Mouse (Mus musculus) heart, embryonic 14.5 days (tissue): ENCODE results near the gene Foxr1. TPM values are rescaled to one million over a fixed set of nuclear protein-coding genes. Genes with fewer than 3 reads are reported as not detected.
A peak's percentile ranks its signal among the peaks of the same experiment; 100 is the strongest.
"Not testable (repeated sequence)": the region's sequence is repeated elsewhere in the genome, so short reads cannot be mapped to it uniquely, and the experiment has no call there.

Experiments used
- ATAC-seq: fragments of 200-750 bp; cut with Nextera tagmentation; 2 replicates; pipeline ENCODE4 v1.8.0; 2017; ENCODE audit warnings: low read depth, moderate TSS enrichment; ENCODE audit not compliant: insufficient number of reproducible peaks, insufficient read depth, low FRiP score
- H3K27ac ChIP-seq, 2 experiments: fragments of 200-500 bp in 1 of 2; fragments of 300-500 bp in 1 of 2; sonication (generic) in 1 of 2; replicated peaks in 1 of 2; 2 replicates each; pipeline ENCODE4 v1.5.1; 2012 to 2014; ENCODE audit warnings: low read depth in 2 of 2, low read length in 2 of 2, control low read depth in 1 of 2, mild to moderate bottlenecking in 1 of 2, mixed read lengths in 1 of 2; ENCODE audit not compliant: control insufficient read depth in 1 of 2, insufficient read depth in 1 of 2
- H3K27me3 ChIP-seq: fragments of 300-500 bp; sonication (generic); 2 replicates; pipeline ENCODE4 v1.6.1; 2014; ENCODE audit warnings: mild to moderate bottlenecking, low read length, control low read depth; ENCODE audit not compliant: control insufficient read depth, insufficient read depth
- H3K36me3 ChIP-seq: fragments of 300-500 bp; sonication (generic); 2 replicates; pipeline ENCODE4 v1.6.1; 2014; ENCODE audit warnings: mild to moderate bottlenecking, control low read depth, low read length, mixed read lengths; ENCODE audit not compliant: control insufficient read depth, insufficient read depth
- H3K4me1 ChIP-seq, 2 experiments: fragments of 200-500 bp in 1 of 2; fragments of 300-500 bp in 1 of 2; sonication (generic) in 1 of 2; 2 replicates each; pipeline ENCODE4 v1.6.1; 2012 to 2014; ENCODE audit warnings: low read length in 2 of 2, control low read depth in 1 of 2, mixed read lengths in 1 of 2; ENCODE audit not compliant: control insufficient read depth in 2 of 2, insufficient read depth in 2 of 2
- H3K4me2 ChIP-seq: fragments of 300-500 bp; sonication (generic); 2 replicates; pipeline ENCODE4 v1.6.1; 2014; ENCODE audit warnings: mild to moderate bottlenecking, low read length
- H3K4me3 ChIP-seq, 2 experiments: fragments of 200-500 bp in 1 of 2; fragments of 300-500 bp in 1 of 2; sonication (generic) in 1 of 2; 2 replicates each; pipeline ENCODE4 v1.5.1; 2012 to 2014; ENCODE audit warnings: low read length in 2 of 2, mild to moderate bottlenecking in 2 of 2, control low read depth in 1 of 2, low read depth in 1 of 2, moderate library complexity in 1 of 2; ENCODE audit not compliant: control insufficient read depth in 1 of 2, insufficient read depth in 1 of 2
- H3K9ac ChIP-seq: fragments of 300-500 bp; sonication (generic); 2 replicates; pipeline ENCODE4 v1.6.1; 2014; ENCODE audit warnings: mild to moderate bottlenecking, low read length
- H3K9me3 ChIP-seq: fragments of 300-500 bp; sonication (generic); 2 replicates; pipeline ENCODE4 v1.6.1; 2016; ENCODE audit warnings: low read length, control low read depth; ENCODE audit not compliant: control insufficient read depth
- WGBS: fragments of 180-500 bp; shearing (Covaris S2); extraction: QIAGEN DNeasy Blood & Tissue Kit; methylation state at CpG from one replicate; pipeline ENCODE4 v1.1.7; 2014; 5-methylcytosine and 5-hydroxymethylcytosine counted together
- polyA plus RNA-seq: library from polyadenylated mRNA; unstranded; fragments of >200 nt; fragmentation: Nextera tagmentation; extraction: Ambion mirVana; gene quantifications from 2 replicates; pipeline ENCODE4 v1.2.1, GENCODE M21; 2014

Gene Foxr1
- polyA plus RNA-seq, 1 experiment from 2014 or later, result not detected

DNA sequence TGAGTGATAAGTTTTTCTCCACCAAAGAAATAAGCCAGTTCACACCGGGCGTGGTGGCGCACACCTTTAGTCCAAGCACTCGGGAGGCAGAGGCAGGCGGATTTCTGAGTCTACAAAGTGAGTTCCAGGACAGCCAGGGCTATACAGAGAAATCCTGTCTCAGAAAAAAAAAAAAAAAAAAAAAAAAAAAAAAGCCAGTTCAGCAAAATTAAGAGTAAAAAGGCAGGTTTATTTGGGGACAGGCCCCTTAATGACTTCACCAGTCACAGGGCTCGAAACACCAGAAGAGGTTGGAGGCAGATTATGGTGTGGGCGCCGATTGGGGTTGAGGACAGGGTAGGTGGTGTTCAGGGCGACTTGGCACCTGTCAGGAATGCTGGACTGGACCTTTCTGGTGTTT is 21.2 kb downstream of the Foxr1 start:
- peaks cover 2 to 13% of the 10 kb centered on the region in 2 experiments for H3K4me1 ChIP-seq
- not testable (repeated sequence) for H3K9me3 ChIP-seq, ATAC-seq, H3K9ac ChIP-seq, H3K27ac ChIP-seq, H3K4me3 ChIP-seq, H3K27me3 ChIP-seq, H3K4me2 ChIP-seq
- H3K36me3 ChIP-seq, result peaks cover 13% of the 10 kb centered on the region; the same call in 1 of the 2 replicates
- WGBS, result 91% methylated on average over 9 of the region's 9 CpGs

DNA sequence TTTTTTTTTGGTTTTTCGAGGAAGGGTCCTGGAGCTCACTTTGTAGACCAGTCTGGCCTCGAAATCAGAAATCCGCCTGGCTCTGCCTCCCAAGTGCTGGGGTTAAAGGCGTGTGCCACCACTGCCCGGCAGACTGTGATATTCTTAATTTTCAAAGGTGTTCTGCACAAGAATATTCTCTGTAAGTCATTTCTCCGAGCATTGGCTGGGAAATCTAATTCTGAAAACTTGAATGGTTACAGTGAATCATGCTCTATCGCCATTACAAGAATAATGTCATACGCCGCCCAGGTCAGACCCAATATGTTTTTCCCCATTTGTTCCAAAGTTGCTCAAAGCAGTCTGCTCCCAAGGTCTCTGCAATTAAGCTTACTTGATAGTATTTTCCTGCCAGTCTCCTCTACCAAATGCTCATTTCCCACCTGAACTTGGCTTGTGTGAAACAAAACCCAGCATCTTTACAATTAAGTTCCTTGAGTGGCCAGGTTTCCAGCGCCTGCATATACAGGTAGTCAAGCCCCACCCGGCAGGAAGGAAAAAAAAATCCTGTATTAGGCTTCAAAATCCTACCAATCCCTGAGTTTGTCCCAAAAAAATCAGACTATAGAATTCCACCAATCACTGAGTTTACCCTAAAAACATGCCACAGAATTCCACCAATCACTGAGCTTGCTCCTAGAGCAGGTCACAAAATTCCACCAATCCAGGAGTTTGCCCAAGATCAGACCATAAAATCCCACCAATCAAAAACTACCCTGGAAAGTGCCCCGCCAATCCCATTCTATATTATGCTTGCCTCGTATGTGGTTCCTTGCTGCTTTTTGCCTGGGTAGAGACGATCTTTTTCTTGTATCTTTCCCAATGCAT is 22.2 kb downstream of the Foxr1 start, which contains the start of gene Ccdc84:
Ccdc84 (minus strand) TSS at position 51 of the 867 bp plus-strand sequence.
- Histone ChIP-seq H3K36me3 (peaks cover 21% of the 10 kb centered on the region), H3K4me2 (peak within 1 kb of the TSS; percentile 89), H3K27me3 (no peaks in the 10 kb centered on the region), H3K27ac (peak within 1 kb of the TSS; percentile 75 to 83; a peak in 3 of 4 replicates), H3K4me1 (peaks cover 2 to 13% of the 10 kb centered on the region in 2 experiments), H3K9ac (peak within 1 kb of the TSS; percentile 91), H3K4me3 (peak within 1 kb of the TSS; percentile 58 to 87), H3K9me3 (no peaks in the 10 kb centered on the region)
- no peak for ATAC-seq
- 71% methylated on average over 14 of the region's 14 CpGs for WGBS

DNA sequence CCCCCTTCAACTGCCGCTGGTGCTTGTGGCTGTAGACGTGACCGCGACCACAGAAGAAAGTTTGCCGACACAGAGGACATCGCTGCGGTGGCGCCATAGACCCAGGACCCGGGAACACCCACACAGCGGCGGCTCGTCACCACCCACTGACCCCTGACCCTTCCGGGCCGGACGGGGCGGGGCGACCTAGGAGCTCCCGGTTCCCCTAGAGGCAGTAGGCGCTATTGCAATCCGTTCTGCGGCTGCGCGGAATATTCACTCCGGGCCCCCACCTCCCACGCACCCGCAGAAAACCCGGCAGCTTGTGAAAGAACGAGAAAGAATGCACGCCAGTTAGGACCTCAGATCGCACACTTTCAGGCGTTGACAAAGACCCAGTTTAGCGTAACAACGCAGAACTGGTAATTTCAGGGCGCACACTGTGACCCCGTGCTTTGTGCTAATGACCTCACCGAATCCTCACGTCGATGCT is 23.0 kb downstream of the Foxr1 start:
- Histone ChIP-seq H3K9ac (peak overlapping the region; percentile 91), H3K4me3 (peak overlapping the region; percentile 58 to 87), H3K27ac (peak overlapping the region; percentile 75 to 83; a peak in 3 of 4 replicates), H3K36me3 (peaks cover 30% of the 10 kb centered on the region), H3K27me3 (no peaks in the 10 kb centered on the region), H3K4me1 (peaks cover 2 to 13% of the 10 kb centered on the region in 2 experiments), H3K9me3 (no peaks in the 10 kb centered on the region), H3K4me2 (peak overlapping the region; percentile 89)
- WGBS, result under 1% methylated on average over 38 of the region's 38 CpGs
- ATAC-seq, result peak; percentile 92

DNA sequence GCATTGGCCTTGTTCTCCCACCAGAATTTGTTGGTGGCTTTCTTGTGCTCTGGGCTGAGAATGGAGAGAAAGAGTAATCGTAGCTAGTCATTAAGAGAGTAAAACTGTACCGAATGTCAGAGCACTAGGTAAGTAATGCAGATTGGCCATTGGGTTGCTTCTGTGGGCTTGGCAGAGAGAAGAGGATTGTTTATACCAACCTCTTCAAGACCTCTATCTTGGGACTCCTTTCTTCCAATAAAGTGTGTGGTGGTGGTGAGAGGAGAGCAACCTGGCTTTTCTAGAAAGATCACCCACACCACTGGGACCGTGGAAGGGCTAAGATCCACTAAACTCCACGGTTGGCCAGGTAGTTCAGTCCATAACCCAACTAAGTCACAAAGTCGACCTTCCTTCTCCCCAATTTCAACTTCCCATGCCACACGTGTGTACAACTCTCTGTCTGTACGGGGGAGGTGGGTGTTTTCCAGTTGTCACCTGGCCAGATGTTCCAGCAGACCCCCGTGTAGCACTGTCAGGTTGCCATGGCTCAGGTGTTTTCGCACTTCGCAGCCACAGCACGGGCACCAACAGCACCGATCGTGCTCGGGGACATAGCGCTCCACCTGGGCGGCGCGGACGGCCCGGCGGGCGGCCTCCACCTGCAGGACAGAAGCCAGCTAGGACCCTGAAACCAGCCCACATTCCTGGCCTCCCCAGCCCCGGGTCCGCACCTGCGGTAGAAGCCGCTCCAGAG is 23.6 kb downstream of the Foxr1 start:
- Histone ChIP-seq H3K4me3 (peak overlapping the region; percentile 58 to 87), H3K27me3 (no peaks in the 10 kb centered on the region), H3K4me1 (peaks cover 2 to 13% of the 10 kb centered on the region in 2 experiments), H3K27ac (peak overlapping the region; percentile 4 to 63; a peak in 2 of 4 replicates), H3K9me3 (no peaks in the 10 kb centered on the region), H3K4me2 (peak overlapping the region; percentile 89), H3K36me3 (peaks cover 36% of the 10 kb centered on the region), H3K9ac (peak overlapping the region; percentile 91)
- peak; percentile 54 for ATAC-seq
- whole genome bisulfite sequencing, result 6% methylated on average over 26 of the region's 26 CpGs

DNA sequence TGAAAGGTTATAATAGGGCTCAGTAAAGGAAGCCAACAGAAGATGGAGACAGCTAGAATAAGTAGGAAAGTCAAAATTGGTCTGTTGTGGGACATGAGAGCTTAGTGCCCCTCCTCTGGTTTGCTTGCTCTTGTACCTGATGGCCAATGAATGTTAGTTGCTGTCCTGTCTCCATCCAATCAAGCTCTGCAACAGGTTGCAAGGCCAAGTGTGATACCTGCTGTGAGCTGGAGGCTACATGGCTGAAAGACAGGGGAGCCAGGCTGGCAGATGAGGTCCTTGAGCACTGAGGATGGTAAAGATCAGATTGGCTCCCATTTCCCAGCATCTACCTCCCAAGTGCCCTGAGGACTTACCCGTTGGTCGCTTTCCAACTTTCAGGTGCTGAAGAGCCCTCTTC is 28.2 kb downstream of the Foxr1 start:
- Histone ChIP-seq H3K27me3 (no peaks in the 10 kb centered on the region), H3K9me3 (no peaks in the 10 kb centered on the region), H3K36me3 (peaks cover 75% of the 10 kb centered on the region), H3K27ac (no peak overlapping the region), H3K4me3 (no peak overlapping the region), H3K4me1 (peaks cover 0 to 13% of the 10 kb centered on the region in 2 experiments; a peak in 2 of 4 replicates), H3K4me2 (no peak overlapping the region), H3K9ac (no peak overlapping the region)
- no peak for ATAC-seq
- WGBS, result 74% methylated on average over 2 of the region's 2 CpGs

DNA sequence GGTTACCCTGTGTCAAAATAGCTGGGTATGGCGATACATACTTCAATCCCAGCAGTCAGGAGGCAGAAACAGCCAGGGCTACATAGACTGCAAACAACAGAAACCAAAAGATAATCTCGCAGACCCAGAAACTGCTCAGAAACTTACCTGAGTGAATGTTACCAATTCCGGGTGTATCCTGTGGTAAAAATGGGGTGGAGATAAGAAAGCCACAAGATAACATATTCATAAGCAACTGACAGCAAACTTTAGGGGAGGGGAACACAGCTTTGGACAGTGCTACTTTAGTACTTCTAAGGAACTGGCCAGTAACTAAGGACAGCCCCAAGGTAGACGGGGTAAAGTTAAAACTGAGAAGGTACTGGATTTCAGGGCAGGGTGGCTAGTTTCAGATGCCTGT is 28.6 kb downstream of the Foxr1 start:
- no peak for ATAC-seq
- H3K27me3 ChIP-seq, result no peaks in the 10 kb centered on the region
- 76% methylated on average over 4 of the region's 4 CpGs for WGBS
- peaks cover 0 to 12% of the 10 kb centered on the region in 2 experiments; a peak in 2 of 4 replicates for H3K4me1 ChIP-seq
- H3K4me3 ChIP-seq, result no peak overlapping the region
- no peak overlapping the region for H3K9ac ChIP-seq
- H3K27ac ChIP-seq, result no peak overlapping the region
- no peak overlapping the region for H3K4me2 ChIP-seq
- no peaks in the 10 kb centered on the region for H3K9me3 ChIP-seq
- H3K36me3 ChIP-seq, result peaks cover 75% of the 10 kb centered on the region

DNA sequence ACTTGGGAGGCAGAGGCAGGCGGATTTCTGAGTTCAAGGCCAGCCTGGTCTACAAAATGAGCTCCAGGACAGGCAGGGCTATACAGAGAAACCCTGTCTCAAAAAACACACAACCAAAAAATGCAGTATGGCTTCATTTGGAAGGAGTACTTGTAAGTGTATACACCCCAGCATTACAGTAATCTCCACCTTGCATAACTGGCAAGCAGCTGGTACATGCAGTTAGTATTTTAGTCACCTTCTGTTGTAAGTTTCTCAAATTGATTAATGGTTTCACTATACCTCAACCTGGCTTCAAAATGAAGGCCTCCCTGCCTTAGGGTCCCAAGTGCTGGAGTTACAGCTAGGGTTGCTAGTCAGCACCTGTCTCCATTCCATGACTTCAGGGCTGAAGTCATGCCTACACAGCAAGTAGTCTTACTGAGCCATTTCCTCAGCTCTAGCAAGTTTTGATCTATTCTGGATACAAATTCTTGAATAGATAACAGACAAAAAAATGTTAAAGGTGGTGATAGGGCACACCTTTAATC is 29.3 kb downstream of the Foxr1 start:
- no peak overlapping the region for H3K4me2 ChIP-seq
- H3K27me3 ChIP-seq, result no peaks in the 10 kb centered on the region
- 81% methylated on average over 1 of the region's 1 CpGs for WGBS
- no peaks in the 10 kb centered on the region for H3K9me3 ChIP-seq
- H3K36me3 ChIP-seq, result peaks cover 75% of the 10 kb centered on the region
- ATAC-seq, result no peak
- H3K4me3 ChIP-seq, result no peak overlapping the region
- peaks cover 0 to 8% of the 10 kb centered on the region in 2 experiments; a peak in 1 of 4 replicates for H3K4me1 ChIP-seq
- no peak overlapping the region for H3K9ac ChIP-seq
- H3K27ac ChIP-seq, result no peak overlapping the region
